Mouse (Mus musculus) hindbrain, embryonic 16.5 days (tissue): ENCODE measurements around the gene Espn. TPM values are rescaled to one million over a fixed set of nuclear protein-coding genes. Genes with fewer than 3 reads are reported as not detected.

Experiments used
- ATAC-seq: fragments of 200-750 bp; cut with Nextera tagmentation; 2 replicates; pipeline ENCODE4 v1.8.0; 2017; ENCODE audit warnings: moderate TSS enrichment, moderate library complexity
- H3K27ac ChIP-seq: fragments of 300-500 bp; sonication (generic); 2 replicates; pipeline ENCODE4 v1.5.1; 2014; ENCODE audit warnings: low read depth, mild to moderate bottlenecking, control low read depth, low read length, moderate library complexity
- H3K27me3 ChIP-seq: fragments of 300-500 bp; sonication (generic); replicated peaks from 2 replicates; pipeline ENCODE4 v1.6.1; 2014; ENCODE audit warnings: low read length; ENCODE audit not compliant: control insufficient read depth, insufficient read depth
- H3K36me3 ChIP-seq: fragments of 300-500 bp; sonication (generic); 2 replicates; pipeline ENCODE4 v1.6.1; 2014; ENCODE audit warnings: mild to moderate bottlenecking, low read length, moderate library complexity, mixed read lengths; ENCODE audit not compliant: control insufficient read depth, insufficient read depth
- H3K4me1 ChIP-seq: fragments of 300-500 bp; sonication (generic); 2 replicates; pipeline ENCODE4 v1.6.1; 2014; ENCODE audit warnings: low read depth, low read length; ENCODE audit not compliant: control insufficient read depth, insufficient read depth
- H3K4me2 ChIP-seq: fragments of 300-500 bp; sonication (generic); 2 replicates; pipeline ENCODE4 v1.6.1; 2014; ENCODE audit warnings: mild to moderate bottlenecking, low read length, control low read depth, moderate library complexity
- H3K4me3 ChIP-seq: fragments of 300-500 bp; sonication (generic); 2 replicates; pipeline ENCODE4 v1.5.1; 2014; ENCODE audit warnings: mild to moderate bottlenecking, low read length, control low read depth, moderate library complexity
- H3K9ac ChIP-seq: fragments of 300-500 bp; sonication (generic); 2 replicates; pipeline ENCODE4 v1.6.1; 2014; ENCODE audit warnings: low read depth, mild to moderate bottlenecking, control low read depth, low read length, moderate library complexity
- H3K9me3 ChIP-seq: fragments of 300-500 bp; sonication (generic); 2 replicates; pipeline ENCODE4 v1.6.1; 2014; ENCODE audit warnings: mild to moderate bottlenecking, low read length, moderate library complexity; ENCODE audit not compliant: control insufficient read depth
- WGBS: fragments of 180-500 bp; shearing (Covaris S2); extraction: QIAGEN DNeasy Blood & Tissue Kit; methylation state at CpG from one replicate; pipeline ENCODE4 v1.1.7; 2014; 5-methylcytosine and 5-hydroxymethylcytosine counted together
- polyA plus RNA-seq: library from polyadenylated mRNA; unstranded; fragments of >200 nt; fragmentation: Nextera tagmentation; extraction: Ambion mirVana; gene quantifications from 2 replicates; pipeline ENCODE4 v1.2.1, GENCODE M21; 2015

Espn gene
- polyA plus RNA-seq, 1 experiment from 2014 or later: 0.34 TPM

- no peaks in the 10 kb centered on the region for H3K27me3 ChIP-seq
- no peak overlapping the region for H3K9ac ChIP-seq
- H3K4me1 ChIP-seq: peaks cover 20% of the 10 kb centered on the region
- H3K36me3 ChIP-seq: no peaks in the 10 kb centered on the region
- WGBS: 96% methylated on average over 4 of the region's 4 CpGs
- no peak for ATAC-seq
- H3K4me2 ChIP-seq: no peak overlapping the region
- no peak overlapping the region for H3K27ac ChIP-seq
- no peaks in the 10 kb centered on the region for H3K9me3 ChIP-seq
- no peak overlapping the region for H3K4me3 ChIP-seq
These were observed 37.5 kb upstream of the Espn start for GRCm38 (mm10) chr4:152189691-152190090.

DNA sequence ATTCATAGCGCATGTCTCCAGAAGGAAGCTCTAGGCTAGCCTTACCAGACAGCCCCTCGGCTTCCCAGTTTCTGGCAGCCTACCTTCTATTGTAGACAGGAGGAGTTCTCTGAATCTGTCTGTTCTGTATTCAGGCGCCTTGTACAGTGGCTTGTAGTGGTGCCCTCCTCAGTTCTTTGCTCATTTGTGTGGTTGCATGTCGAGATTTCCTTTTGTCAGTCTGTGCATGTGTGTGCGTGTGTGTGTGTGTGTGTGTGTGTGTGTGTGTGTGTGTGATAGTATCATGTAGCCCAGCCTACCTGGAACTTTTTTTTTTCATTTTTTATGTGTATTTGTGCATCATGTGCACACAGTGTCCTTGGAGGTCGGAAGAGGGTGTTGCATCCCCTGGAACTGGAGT, 36.9 kb upstream of the Espn start:
- no peaks in the 10 kb centered on the region for H3K9me3 ChIP-seq
- no peak overlapping the region for H3K4me3 ChIP-seq
- ATAC-seq: no peak
- no peaks in the 10 kb centered on the region for H3K36me3 ChIP-seq
- no peak overlapping the region for H3K9ac ChIP-seq
- no peak overlapping the region for H3K27ac ChIP-seq
- WGBS: 87% methylated on average over 6 of the region's 6 CpGs
- H3K4me2 ChIP-seq: no peak overlapping the region
- H3K27me3 ChIP-seq: no peaks in the 10 kb centered on the region
- peaks cover 20% of the 10 kb centered on the region for H3K4me1 ChIP-seq

DNA sequence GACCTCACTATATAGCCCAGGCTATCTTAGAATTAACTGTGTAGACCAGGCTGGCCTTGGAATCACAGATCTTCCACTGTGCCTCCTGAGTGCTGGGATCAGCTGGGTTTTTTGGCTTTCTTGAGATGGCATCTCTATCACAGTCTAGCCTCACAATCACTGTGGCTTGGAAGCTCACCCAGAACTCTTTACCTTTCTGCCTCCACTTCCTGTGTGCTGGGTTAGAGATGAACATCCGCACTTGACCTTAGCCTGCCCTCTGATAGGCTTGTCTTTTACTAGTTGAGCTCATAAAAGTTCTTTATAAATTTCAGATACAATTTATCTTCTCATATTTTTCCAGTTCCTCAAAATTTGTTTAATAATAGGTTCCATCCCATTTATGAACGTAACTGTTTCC, 36.5 kb upstream of the Espn start:
- ATAC-seq: no peak
- Histone ChIP-seq H3K4me3 (no peak overlapping the region), H3K9ac (no peak overlapping the region), H3K27ac (no peak overlapping the region), H3K9me3 (no peaks in the 10 kb centered on the region), H3K36me3 (no peaks in the 10 kb centered on the region), H3K4me1 (peaks cover 20% of the 10 kb centered on the region), H3K4me2 (no peak overlapping the region), H3K27me3 (no peaks in the 10 kb centered on the region)
- 96% methylated on average over 2 of the region's 2 CpGs for WGBS

- H3K9ac ChIP-seq: no peak overlapping the region
- no peak overlapping the region for H3K27ac ChIP-seq
- peaks cover 20% of the 10 kb centered on the region for H3K4me1 ChIP-seq
- no peaks in the 10 kb centered on the region for H3K27me3 ChIP-seq
- no peak overlapping the region for H3K4me3 ChIP-seq
- H3K36me3 ChIP-seq: no peaks in the 10 kb centered on the region
- 89% methylated on average over 9 of the region's 9 CpGs for WGBS
- no peak overlapping the region for H3K4me2 ChIP-seq
- no peaks in the 10 kb centered on the region for H3K9me3 ChIP-seq
- no peak for ATAC-seq
These were observed 35.0 kb upstream of the Espn start for GRCm38 (mm10) chr4:152187142-152187541.

- WGBS: 37% methylated on average over 14 of the region's 14 CpGs
- Histone ChIP-seq H3K9ac (peak overlapping the region; percentile 38; the same call in 1 of the 2 replicates), H3K4me2 (peak overlapping the region; percentile 47), H3K27me3 (no peaks in the 10 kb centered on the region), H3K27ac (peak overlapping the region; percentile 77), H3K4me1 (peaks cover 20% of the 10 kb centered on the region), H3K9me3 (no peaks in the 10 kb centered on the region), H3K4me3 (peak overlapping the region; percentile 16; the same call in 1 of the 2 replicates), H3K36me3 (no peaks in the 10 kb centered on the region)
- ATAC-seq: no peak
These were observed 34.3 kb upstream of the Espn start for GRCm38 (mm10) chr4:152186205-152187082.

DNA sequence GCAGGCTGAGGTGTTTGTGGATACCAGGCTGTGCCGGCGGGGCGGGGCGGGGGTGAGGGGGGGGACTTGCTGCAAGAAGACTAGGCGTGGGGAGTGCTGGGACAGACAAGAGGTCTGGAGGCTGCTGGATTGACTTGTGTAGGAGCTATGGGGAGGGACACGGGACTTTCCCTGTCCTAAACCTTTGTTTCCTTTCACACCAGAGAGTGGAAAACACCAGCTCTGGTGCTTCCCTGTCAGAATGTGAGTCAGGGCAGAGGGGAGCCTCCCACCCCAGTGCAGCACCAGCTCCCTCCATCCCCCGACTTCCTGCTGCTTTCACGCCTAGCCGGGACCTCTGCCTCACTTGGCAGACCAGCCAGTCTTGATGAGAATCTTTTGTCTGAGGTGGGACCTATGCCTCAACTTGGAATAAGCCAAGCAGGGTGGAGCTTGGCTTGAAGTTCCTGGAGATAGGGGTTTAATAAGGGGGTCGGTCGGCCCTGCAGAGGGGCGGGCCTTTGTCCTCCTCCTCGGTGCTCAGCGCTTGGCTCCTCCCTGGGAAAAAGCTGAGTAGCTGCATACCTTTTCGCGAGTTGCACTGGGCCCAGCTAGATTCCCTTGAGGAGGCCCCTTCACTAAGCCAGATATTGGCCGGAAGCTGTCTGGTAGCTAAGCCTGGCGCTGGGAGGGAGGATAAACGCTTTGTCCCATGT, 33.5 kb upstream of the Espn start:
- peak overlapping the region; percentile 44 for H3K9ac ChIP-seq
- H3K4me2 ChIP-seq: peak overlapping the region; percentile 47
- H3K9me3 ChIP-seq: no peaks in the 10 kb centered on the region
- no peaks in the 10 kb centered on the region for H3K36me3 ChIP-seq
- WGBS: 8% methylated on average over 18 of the region's 19 CpGs
- peak; percentile 80 for ATAC-seq
- peaks cover 20% of the 10 kb centered on the region for H3K4me1 ChIP-seq
- H3K27me3 ChIP-seq: no peaks in the 10 kb centered on the region
- peak overlapping the region; percentile 16; the same call in 1 of the 2 replicates for H3K4me3 ChIP-seq
- peak overlapping the region; percentile 77 for H3K27ac ChIP-seq

DNA sequence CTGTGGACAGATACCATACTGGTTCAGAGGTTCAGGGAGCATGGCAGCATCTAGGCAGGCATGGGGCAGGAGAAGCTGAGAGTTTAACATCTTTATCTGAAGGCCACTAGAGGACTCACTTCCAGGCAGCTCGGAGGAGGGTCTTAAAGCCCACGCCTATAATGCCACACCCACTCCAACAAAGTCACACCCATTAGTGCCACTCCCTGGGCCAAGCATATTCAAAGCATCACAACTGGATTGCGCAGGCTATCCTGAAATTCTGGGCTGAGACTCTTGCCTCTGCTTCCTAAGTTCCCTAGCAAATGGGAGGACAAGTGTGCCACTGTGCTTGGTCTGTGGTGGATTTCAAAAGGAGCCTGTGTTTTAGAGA, 33.0 kb upstream of the Espn start:
- Histone ChIP-seq H3K4me3 (no peak overlapping the region), H3K9ac (no peak overlapping the region; the same call in 1 of the 2 replicates), H3K27me3 (no peaks in the 10 kb centered on the region), H3K36me3 (no peaks in the 10 kb centered on the region), H3K27ac (peak overlapping the region; percentile 77), H3K4me2 (peak overlapping the region; percentile 47), H3K9me3 (no peaks in the 10 kb centered on the region), H3K4me1 (peaks cover 24% of the 10 kb centered on the region)
- 3% methylated on average over 3 of the region's 3 CpGs for WGBS
- peak; percentile 24; the same call in 1 of the 2 replicates for ATAC-seq

DNA sequence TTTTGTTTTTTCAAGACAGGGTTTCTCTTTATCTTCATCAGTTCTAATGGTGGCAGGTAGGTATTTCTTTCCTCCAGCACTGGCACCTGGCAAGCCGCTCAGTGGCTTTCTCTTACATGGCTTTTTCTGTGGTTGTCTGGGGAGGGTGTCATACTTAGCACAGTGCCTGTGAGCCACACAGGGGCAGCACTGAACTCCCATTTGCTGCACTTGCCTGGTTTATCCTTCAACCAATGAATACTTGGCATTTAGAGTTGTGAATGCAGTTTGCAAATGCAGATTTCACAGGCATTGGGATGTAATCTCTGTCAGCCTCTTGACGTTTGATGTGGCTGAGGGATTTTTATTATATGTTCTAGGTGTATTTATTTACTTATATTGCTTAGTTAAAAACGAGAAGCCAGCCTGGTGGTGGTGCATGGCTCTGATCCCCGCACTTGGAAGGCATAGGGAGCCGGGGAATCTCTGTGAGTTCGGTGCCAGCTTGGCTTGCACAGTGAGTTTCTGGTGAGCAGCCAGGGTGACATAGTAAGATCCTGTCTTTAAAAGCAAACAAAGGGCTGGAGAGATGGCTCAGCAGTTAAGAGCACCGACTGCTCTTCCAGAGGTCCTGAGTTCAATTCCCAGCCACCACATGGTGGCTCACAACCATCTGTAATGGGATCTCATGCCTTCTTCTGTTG, 32.3 kb upstream of the Espn start:
- Histone ChIP-seq H3K36me3 (no peaks in the 10 kb centered on the region), H3K27me3 (no peaks in the 10 kb centered on the region), H3K9ac (no peak overlapping the region), H3K4me1 (peaks cover 30% of the 10 kb centered on the region), H3K4me2 (no peak overlapping the region), H3K4me3 (no peak overlapping the region), H3K27ac (peak overlapping the region; percentile 77; the same call in 1 of the 2 replicates), H3K9me3 (no peaks in the 10 kb centered on the region)
- ATAC-seq: no peak
- 49% methylated on average over 7 of the region's 7 CpGs for WGBS

DNA sequence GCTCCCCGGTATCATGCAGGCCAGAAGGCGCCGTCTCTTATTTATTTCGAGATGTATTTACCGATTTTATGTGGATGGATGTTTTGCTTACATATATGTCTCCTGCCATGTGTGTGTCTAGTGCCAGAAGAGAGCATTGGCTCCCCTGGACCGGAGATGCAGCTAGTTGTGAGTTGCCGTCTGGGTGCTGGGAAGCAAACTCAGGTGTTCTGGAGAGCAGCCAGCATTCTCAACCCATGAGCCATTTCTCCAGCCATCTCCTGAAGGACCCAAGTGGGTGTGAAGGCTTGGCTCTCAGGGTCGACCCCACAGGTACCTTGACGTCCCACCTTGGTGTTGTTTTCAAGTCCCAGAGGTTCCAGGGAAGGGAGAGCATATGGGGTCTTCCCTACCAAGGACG, 30.0 kb upstream of the Espn start:
- Histone ChIP-seq H3K27ac (no peak overlapping the region), H3K27me3 (no peaks in the 10 kb centered on the region), H3K4me1 (peaks cover 36% of the 10 kb centered on the region), H3K36me3 (no peaks in the 10 kb centered on the region), H3K4me2 (no peak overlapping the region), H3K9ac (no peak overlapping the region), H3K4me3 (no peak overlapping the region), H3K9me3 (no peaks in the 10 kb centered on the region)
- 89% methylated on average over 10 of the region's 10 CpGs for WGBS
- ATAC-seq: no peak
